Mouse (Mus musculus): ENCODE measurements around the gene Plpp7.

The Plpp7 gene

GRCm38 (mm10) chr2:32068811-32069607 is 26.3 kb upstream of the Plpp7 start:
- DNase-seq (ENCODE audit: low spot score) = no peak

- no peak for DNase-seq (ENCODE audit: low spot score)
Observed at GRCm38 (mm10) chr2:32070747-32071146, 24.6 kb upstream of the Plpp7 start.

DNA sequence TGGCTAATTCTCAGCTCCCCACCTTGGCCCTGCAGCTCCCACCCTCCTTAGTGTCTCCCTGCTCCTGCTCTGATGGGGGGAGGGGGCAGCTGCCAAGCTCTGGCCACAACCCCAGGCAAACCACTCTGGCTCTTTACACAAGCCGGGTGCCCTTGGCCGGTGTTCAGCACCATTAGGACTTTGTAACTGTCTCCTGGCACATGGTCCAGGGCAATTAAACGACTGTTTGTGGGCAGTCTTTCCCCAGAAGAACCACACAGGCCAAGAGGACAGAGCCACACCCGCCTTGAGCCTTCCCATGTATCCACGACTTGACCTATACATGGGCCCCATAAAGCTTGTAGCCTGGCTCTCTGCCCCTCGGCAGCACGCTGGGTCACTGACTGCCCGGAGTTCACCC is 20.9 kb upstream of the Plpp7 start:
- no peak for DNase-seq (ENCODE audit: low spot score)

DNA sequence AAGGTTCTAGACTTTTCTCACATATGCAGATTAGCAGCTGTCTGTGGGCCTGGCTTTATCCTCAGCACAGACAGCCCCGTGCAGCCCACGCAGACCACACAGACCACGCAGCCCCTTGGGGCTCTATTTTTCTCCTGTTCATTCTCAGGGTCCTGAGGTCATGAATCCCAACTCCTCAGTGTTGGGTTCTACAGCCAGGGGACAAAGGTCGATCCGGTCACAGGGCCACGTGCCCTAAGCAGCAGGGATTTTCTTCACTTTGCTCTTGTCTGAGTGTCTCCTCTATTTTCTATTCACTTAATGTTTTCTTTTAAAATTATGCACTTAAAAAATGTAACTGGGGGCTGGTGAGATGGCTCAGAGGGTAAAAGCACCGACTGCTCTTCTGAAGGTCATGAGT is 20.0 kb upstream of the Plpp7 start:
- DNase-seq (ENCODE audit: low spot score) = no peak

- DNase-seq (ENCODE audit: low spot score) = no peak
Observed at GRCm38 (mm10) chr2:32077744-32078143, 17.6 kb upstream of the Plpp7 start.

GRCm38 (mm10) chr2:32078522-32078921 is 16.8 kb upstream of the Plpp7 start:
- DNase-seq (ENCODE audit: low spot score) = no peak

DNA sequence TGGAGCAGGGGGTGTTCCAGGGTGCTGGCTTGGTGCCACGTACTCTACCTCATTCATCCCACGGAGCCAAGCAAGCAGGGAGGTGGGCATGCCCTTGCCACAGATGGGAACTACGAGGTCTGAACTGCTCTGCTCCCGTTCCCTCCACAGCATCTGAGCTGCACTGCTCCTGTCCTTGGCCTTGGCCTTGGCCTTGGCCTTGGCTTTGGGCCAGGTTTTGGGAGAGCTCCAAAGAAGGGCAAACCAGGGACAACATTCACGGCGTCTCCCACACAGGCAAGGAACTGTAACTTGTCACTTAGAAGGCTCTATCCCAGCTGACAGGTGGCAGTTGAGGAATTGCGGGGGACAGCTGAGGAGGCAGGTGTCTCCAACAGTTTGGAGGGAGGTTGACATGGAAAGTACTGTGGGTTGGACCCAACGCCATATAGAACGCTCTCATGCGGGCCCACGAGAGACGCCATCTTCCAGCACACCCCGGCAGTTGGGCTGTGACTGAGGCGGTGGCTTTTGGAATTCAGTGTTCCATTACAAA is 16.1 kb upstream of the Plpp7 start:
- DNase-seq (ENCODE audit: low spot score) = no peak

DNA sequence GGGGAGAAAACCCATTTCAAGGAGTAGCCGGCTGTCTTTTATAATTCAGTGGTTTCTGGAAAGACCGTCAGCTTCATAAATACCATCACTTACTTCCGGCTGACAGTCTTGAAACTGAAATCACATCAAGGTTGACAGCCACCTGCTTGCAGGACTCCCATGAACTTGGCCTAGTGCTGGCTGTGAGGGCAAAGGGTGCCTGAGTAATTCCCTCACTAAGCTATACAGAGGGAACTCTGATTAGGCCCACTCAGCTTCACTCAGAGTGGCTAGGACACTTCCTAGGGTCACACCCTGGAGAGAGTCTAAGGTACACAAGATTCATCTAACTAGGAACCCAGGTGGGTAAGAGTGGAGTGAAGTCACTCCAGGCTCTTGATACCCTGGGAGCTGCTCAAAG is 14.6 kb upstream of the Plpp7 start:
- no peak for DNase-seq (ENCODE audit: low spot score)

DNA sequence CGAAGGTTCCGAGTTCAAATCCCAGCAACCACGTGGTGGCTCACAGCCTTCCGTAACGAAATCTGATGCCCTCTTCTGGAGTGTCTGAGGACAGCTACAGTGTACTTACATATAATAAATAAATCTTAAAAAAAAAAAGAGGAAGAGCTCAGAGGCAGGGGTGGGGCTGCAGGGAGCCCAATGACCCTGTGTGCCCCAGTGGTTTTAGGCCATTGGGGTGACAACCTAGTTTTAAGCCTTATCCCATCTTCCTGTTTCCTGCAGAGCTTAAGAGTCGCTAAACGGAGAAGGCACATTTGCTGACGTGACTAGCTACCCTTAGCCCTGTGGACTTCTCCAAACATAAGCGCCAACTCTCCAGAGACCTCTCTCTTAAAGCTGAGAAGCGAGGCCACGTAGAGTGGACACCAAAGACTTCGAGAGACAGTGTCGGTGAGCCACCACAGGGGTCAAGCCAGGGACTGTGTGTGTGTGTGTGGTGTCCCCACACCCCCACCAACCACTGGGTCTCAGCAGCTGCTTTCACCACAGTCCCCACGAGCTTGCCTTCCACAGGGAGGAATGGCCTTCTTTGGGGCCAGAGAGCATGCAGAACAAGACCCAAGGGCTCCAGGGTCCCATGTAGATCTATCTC is 13.9 kb upstream of the Plpp7 start:
- DNase-seq (ENCODE audit: low spot score) = no peak

DNA sequence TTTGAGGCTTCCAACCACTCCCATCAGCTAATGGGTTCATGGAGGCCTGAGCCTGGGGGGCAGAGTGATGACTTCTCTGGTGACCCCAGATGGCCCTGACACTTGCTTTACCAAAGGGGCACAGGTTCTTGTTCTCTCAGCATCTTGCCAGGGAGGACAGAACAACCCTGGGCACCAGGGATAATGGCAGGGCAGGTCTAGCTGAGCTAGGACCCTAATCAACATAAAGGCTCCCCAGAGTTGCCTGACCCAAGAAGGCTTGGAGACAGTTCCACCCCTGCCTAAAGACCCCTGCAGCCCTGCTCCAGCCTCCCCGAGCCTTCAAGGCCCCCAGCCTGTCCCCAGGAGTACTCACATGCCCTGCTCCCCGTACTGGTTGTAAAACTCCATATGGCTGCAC is 13.1 kb upstream of the Plpp7 start:
- no peak for DNase-seq (ENCODE audit: low spot score)

- DNase-seq (ENCODE audit: low spot score) = no peak
Observed at GRCm38 (mm10) chr2:32083159-32084011, 11.9 kb upstream of the Plpp7 start.

GRCm38 (mm10) chr2:32084111-32084871 is 11.0 kb upstream of the Plpp7 start, which contains the start of gene Fam78a:
Gene Fam78a, minus strand, starts transcription at chr2:32084857.
- no peak for DNase-seq (ENCODE audit: low spot score)

DNA sequence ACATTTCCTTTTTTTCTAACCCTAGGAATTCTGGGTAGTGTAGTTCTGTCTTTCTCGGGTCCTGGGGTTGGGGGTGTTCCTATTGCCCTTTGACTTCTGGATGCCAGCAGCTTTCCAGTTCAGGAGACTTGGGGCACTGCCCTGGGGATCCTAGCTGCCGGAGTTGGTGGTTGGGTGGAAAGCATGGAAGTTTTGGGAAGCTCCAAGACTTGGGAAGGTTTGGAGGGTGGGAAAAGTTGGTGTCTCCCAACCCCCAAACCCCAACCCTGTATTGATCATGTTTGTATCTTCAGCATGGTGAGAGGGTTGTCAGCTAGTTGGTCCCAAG is 10.5 kb upstream of the Plpp7 start:
- no peak for DNase-seq (ENCODE audit: low spot score)

GRCm38 (mm10) chr2:32085231-32085630 is 10.1 kb upstream of the Plpp7 start:
- DNase-seq (ENCODE audit: low spot score) = no peak

GRCm38 (mm10) chr2:32087606-32088005 is 7.7 kb upstream of the Plpp7 start:
- no peak for DNase-seq (ENCODE audit: low spot score)

- no peak for DNase-seq (ENCODE audit: low spot score)
Observed at GRCm38 (mm10) chr2:32088372-32088981, 6.9 kb upstream of the Plpp7 start.

- no peak for DNase-seq (ENCODE audit: low spot score)
Observed at GRCm38 (mm10) chr2:32089606-32090005, 5.7 kb upstream of the Plpp7 start.

DNA sequence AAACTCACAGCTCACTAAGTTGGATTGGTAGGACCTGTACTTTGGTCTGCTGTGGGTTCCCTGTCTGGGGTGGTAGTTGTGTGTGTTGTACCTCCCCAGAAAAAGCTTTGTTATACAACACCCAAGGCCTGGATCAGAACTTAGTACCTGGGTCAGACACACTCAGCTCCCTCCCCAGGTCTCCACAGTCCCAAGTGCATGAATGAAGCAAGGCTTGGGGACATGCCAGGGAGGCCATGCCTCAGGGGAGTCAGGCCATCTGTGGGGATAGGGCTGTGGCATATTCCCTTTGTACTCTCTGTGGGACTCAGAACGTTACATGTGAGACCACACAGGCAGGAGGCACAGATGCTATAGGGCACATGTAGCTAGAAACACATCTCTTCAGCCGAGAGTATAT is 5.2 kb upstream of the Plpp7 start:
- no peak for DNase-seq (ENCODE audit: low spot score)

GRCm38 (mm10) chr2:32091956-32092355 is 3.4 kb upstream of the Plpp7 start:
- DNase-seq (ENCODE audit: low spot score) = no peak

GRCm38 (mm10) chr2:32094001-32094707 is 1.2 kb upstream of the Plpp7 start:
- DNase-seq (ENCODE audit: low spot score) = no peak

- DNase-seq (ENCODE audit: low spot score) = no peak
Observed at GRCm38 (mm10) chr2:32096122-32096420, 743 bp downstream of the Plpp7 start.

Measured in urinary bladder, postnatal 10 days (tissue).